Mouse (Mus musculus) gastrocnemius, postnatal 25 days (tissue): ENCODE measurements around the gene Phka2. TPM values are rescaled to one million over a fixed set of nuclear protein-coding genes. Genes with fewer than 3 reads are reported as not detected.
A peak's percentile ranks its signal among the peaks of the same experiment; 100 is the strongest.

Source experiments
- DNase-seq: peaks from one replicate; pipeline ENCODE4 v3.0.0; 2022
- total RNA-seq, 2 experiments: library from RNA; stranded (reverse); gene quantifications; 1 replicate in 1 of 2; 2 replicates in 1 of 2; pipeline ENCODE4 v1.2.3; 2021

The Phka2 gene
- total RNA-seq, 2 experiments from 2014 or later: 5.4 to 5.7 TPM

DNA sequence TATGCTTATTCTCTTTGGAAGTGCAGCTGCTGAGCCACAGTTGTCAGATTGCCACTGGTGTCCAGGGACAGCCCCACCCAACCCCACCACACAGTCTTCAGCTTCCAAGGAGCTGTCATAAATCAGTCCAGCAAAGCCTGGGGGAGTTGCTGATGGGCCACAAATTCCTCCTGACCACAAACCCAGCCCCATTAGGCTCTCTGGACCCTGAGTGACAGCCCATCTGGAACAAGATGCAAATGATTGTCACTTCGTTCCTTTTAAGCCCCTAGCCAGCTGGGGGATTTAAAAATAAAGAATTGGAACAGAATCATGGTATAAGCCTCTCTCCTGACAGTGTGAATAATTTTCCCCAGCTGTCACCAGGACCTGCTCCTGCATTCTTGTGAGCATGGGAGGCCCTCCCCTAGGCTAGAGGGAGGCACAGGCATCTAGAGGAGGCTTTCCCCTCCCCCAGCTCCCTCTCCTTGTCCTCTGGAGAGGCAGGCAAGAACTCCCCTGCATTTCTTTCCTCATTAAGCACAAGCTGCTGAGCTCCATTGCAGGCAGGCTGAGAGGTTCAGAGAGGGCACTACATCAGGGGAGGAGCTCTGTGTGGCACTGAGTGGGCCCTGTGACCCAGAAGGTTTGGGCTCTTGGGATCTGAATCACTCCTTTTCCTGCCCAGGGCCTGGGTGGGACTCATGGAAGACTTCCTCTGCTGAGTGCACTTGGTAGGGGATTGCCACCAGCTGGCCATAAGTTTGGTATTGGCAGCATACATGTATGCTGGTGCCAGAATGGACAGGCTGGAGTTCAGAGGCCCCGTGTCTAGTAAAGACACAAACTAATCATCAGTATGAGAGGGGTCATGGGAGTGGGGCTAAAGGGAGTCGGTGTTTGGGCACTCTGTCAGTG is 96.8 kb downstream of the Phka2 start:
- peak; percentile 34 for DNase-seq

DNA sequence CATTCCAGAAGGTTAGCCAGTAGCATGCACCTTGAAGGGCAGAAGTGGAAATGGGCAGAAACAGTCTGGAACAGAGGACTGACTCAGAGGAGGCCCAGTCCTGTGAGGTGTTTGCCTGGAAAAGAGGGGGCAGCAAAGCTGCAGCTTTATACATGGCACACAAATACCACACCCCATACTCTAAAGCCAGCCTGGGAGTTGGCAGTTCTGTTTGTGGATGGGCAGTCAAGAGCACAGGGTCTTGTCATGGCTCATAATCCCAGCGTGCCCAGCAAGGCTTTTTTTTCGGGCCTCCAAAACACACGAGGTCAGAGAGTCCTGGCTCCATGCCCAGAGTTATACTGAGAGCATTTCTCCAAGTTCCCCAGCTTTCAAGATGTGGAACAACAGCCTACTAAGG is 99.1 kb downstream of the Phka2 start:
- DNase-seq: no peak

DNA sequence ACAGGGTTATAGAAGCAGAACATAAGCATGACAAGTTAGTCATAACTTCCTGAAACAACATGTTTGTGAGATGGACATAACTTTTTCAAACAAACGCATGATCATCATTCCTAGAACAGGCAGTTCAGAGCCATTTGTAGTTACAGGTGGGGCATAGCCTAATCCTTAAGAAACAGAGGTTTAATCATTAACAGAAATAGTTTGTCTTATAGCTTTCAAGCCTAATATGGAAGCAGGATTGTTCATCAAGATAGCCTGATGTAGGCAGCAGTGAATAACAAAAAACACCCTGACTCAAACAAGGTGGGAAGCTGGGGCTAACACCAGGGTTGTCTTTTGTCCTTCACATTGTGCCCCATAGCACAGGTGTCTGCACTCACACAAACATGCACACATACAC is 100.8 kb downstream of the Phka2 start:
- DNase-seq: no peak

DNA sequence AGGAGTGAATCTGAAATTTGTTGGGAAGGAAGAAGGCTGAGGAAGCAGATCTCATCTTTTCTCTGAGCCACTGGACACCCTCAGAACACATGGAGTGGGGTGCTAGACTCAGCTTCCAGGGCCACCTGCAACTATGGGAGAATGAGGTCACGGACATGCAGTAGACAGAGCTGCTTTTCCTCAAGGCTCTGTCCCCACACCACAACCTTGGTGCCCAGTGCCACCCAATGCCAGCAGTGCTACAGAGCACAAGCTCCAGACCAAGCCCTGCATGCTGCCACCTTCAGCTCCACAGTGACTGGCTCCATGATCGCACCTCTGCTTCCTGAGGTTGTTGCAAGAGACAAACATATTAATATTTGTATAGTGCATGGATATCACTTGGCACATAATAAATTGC is 101.3 kb downstream of the Phka2 start:
- no peak for DNase-seq

DNA sequence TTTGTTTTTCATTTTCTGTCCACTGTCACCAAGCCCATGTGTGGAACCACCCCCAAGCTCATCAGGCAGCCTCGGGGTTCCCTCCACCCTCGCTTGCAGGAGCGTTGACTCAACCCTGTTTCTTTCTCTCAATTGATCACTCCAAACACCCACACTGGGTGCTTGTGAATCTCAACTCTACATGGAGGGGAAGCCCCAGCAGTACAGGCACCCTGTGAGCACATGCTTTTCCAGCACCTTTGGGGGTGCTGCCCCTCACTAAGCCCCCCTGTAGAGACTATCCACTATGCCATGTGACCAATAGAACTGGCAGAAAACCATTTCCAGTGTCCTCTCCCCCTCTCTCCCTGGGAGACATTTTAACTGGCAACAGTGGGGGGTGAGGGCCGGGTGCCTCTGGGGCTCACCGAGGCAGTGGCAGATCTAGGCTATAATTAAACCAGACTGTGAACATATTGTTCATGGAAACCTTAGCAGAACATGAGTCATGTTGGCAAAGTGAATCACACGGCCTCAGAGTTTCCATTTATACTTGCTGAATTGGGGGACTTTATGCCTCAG is 102.1 kb downstream of the Phka2 start:
- no peak for DNase-seq

DNA sequence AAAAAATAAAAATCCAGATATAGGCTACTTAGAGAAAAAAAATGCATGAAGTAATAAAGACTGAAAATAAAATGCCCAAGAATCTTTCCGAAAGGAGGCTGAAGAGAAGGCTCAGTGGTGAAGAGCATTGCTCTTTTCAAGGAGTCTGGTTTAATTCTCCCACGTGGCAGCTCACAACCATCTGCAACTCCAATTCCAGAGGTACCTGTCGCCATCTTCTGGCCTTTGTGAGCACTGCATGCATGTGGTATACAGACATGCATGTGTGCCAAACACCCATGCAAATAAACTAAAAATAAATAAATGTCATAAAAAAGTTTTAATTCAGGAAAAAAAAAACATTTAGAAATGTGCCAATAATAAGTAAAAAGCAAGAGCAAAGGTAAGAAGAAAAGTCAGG is 107.9 kb downstream of the Phka2 start:
- DNase-seq: no peak

DNA sequence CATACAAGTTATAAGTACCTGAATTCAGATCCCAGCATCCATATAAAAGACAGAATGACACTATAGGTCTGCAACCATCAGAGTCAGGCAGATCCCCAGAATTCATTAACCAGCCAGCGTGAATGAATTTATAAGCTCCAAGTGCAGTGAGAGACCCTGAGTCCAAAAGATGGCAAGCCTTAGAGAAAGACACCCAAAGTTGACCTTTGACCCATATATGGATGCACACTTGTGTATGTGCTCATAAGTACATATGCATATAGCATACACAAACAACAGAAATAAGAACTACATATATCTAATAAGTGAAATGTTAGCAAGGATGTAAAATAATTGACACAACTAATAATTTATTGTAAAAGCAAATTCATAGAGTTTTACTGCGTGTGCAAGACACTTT is 108.5 kb downstream of the Phka2 start:
- no peak for DNase-seq

DNA sequence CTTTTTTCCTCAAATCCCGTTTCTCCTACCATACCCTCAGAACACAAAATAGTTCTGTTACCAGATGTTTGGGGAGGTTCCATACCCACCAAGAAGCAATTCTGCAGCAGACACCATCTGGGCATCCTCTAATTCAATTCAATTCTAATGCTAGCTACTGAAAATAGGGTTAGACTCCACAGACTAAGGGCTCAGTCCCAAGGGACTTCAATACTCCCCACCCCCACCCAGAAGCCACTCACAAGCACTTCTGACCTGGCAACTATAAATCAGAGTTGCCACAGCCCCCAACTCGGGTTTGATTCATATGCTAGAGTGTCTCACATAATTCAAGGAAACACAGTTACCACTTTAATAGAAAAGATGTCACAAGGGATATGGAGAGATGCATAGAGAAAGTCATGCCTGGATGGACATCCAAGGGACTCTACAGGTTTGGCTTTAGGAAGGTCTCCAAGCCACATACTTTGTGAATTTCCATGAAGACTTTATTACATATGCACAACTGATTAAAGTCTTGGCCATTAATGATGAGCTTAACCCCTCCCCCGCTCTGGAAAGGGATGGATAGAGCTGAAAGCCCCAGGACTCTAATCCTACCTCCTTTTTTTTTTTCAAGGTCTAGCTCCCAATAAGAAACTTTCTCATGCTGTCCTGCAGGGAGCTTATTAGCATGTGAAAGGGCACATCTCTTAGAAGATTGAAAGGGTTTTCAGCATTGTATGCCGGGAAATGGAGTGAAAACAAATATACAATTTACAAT is 109.1 kb downstream of the Phka2 start:
- DNase-seq: no peak

Other genes with a start within 250 kb of the Phka2 start
- gene Adgrg2, start 111.5 kb upstream of the Phka2 start, total RNA-seq: 1 to 10 TPM in 1 of 2 experiments, under 1 TPM in 1; 0.69 to 1.7 TPM
- gene Ppef1, start 233.6 kb downstream of the Phka2 start, total RNA-seq: not detected